Mouse (Mus musculus) lung, postnatal 25 days (tissue): ENCODE data around the gene Dna2.

ENCODE experiments used
- DNase-seq: peaks from one replicate; pipeline ENCODE4 v3.0.0; 2022; ENCODE audit warnings: low spot score

Dna2 gene

DNA sequence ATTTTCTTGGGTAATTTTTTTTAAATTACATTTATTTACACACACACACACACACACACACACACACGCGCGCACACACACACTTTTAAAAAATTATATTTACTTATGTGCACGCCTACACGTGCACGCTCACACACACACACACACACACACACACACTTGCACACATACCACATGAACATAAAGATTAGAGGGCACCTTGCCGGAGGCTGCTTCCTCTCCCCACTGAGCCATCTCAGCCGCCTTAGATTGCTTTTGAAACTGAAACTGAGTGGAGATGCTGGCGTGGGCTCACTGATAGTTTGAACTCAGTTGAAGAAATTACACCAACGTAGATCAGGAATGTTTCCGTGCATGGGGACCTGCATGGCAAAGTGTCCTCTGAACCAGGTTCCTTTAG lies 37.2 kb downstream of the Dna2 start:
- no peak for DNase-seq

DNA sequence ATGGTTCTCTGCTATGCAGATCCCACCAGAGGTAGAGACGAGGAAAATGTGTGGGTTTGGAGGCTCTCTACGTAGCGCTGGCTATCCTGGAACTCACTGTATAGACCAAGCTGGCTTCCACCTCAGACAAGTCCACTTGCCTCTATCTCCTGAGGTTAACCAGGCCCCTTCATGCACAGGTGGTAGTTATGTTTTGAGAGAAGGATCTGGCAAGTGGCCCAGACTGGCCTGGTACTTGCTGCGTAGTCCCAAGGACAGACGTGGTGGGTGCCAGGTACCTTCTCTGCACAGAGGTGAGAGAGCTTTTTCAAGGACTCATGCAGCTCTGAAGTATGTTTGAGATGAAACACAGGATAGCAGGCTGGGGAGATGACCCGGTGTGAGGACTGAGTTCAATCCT lies 37.7 kb downstream of the Dna2 start:
- DNase-seq = no peak

- DNase-seq = no peak
Observed at GRCm38 (mm10) chr10:62987341-62987740, 40.5 kb downstream of the Dna2 start.

- DNase-seq = no peak
Observed at GRCm38 (mm10) chr10:62990636-62991035, 43.8 kb downstream of the Dna2 start.

GRCm38 (mm10) chr10:62993991-62994390 lies 47.2 kb downstream of the Dna2 start:
- DNase-seq = no peak

GRCm38 (mm10) chr10:63000584-63000983 lies 53.8 kb downstream of the Dna2 start:
- no peak for DNase-seq

DNA sequence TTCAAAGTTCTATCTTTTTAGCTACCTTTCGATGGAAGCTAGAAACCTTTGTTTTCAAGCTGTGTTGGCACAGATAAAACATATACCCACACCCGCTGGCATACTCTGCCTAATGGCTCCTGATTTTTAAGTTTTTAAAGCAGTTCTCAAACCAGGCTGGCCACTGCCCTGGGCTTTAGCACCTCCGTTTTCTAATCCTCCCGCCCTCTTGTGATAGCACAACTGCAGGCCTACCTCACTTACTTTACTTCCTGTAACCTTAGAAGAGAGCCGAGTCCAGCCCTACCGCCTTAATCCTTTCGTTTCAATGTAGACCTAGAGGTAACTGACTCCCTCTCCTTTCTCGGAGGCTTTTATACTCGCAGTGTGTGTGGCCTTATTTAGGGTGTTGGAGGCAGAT lies 56.4 kb downstream of the Dna2 start:
- DNase-seq = no peak

DNA sequence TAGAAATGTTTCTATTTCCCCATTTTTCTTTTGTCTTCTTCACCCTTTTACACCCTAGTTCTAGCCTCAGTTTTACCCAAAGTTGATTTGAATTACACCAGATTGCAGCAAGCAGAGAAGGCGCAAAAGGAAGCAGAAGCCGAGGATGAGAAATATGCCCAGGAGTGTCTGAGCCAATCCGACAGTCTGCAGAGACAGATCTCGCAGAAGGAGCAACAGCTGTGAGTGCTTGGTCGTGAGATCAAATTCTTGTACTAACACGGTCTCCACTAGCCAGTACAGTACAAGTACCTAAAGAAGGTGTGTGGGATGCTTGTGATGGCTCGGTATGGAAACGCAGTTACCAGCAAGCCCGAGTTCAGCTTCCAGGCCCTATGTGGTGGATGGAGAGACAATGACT lies 57.7 kb downstream of the Dna2 start:
- no peak for DNase-seq

- no peak for DNase-seq
Observed at GRCm38 (mm10) chr10:63008193-63008592, 61.4 kb downstream of the Dna2 start.

DNA sequence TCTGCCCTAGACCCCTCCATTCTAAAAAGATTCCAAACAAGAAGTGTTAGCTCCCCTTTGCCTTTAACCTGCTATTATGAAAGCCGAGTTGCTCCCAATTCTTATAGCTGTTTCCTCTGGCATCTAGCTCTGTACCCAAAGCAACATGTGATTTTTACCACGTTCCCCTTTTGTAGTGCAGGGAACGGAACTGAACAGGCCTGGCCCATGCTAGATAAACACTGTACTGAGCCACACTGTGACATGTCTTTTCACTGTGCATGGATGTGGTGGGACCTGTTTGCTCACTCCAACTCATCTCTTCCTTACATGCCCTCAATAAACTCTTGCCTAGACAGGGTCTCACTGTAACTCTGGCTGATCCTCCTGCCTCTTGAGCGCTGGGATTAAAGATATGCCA lies 63.4 kb downstream of the Dna2 start:
- no peak for DNase-seq

DNA sequence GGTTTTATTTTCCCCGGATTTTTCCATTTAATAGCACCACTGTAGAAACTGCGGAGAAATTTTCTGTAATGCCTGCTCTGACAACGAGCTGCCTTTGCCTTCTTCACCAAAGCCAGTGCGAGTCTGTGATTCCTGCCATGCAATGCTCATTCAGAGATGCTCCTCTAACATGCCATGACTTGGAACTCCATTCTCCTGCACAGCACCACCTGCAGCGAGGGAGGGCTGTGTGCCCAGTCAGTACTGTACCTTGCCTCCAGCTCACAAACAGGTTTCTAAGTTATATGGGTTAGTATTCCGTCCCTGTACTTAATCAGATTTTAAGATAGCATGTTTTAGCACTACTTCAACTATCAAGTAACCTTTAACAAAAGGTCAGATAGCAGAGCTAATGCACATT lies 64.7 kb downstream of the Dna2 start:
- DNase-seq = no peak

GRCm38 (mm10) chr10:63013476-63013875 lies 66.7 kb downstream of the Dna2 start:
- no peak for DNase-seq

- peak; percentile 39 for DNase-seq
Observed at GRCm38 (mm10) chr10:63014168-63014567, 67.3 kb downstream of the Dna2 start.

DNA sequence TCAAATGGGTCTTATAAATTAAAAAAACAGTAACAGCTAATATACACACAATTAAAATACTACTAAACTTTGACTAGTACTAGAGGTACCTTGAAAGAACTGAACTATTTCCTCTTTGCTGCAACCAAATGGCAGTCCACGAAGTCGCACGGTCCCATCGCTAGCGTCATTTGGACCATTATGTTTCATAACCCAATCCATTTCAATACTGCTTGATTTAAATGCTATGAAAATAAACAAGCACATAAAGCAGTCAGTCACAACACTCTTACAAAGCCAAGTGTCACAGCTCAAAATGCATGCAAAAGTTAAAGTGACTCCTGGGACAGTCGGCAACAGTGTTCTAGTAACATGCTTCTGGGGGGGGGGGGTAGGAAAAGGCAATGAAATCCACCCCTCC lies 72.5 kb downstream of the Dna2 start:
- DNase-seq = no peak

GRCm38 (mm10) chr10:63021702-63022101 lies 74.9 kb downstream of the Dna2 start:
- DNase-seq = no peak

DNA sequence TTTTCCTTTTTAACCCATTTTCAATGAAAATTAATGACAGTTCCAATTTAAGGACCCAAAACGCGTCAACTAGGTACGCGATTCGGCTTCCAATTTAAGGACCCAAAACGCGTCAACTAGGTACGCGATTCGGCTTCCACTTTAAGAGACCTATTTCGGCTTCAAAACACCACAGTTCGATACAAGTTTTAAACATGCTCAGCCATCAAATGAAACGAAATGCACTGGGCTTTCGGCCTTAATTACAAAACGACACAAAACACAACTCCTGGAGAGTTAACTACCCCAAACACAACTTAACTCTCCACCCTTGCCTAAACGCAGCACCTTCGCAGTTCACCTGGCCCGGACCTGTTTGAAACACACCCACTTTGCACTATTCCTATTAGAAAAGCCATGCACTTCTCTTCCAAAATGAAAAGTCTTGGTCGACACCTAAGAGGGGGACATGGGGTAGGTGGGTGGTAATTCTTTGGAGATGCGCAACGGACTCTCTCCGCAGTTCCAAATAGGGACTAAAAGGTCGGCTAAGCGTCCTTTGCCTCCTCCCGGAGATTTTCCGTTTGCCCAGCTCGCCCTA lies 75.8 kb downstream of the Dna2 start:
- DNase-seq = no peak

DNA sequence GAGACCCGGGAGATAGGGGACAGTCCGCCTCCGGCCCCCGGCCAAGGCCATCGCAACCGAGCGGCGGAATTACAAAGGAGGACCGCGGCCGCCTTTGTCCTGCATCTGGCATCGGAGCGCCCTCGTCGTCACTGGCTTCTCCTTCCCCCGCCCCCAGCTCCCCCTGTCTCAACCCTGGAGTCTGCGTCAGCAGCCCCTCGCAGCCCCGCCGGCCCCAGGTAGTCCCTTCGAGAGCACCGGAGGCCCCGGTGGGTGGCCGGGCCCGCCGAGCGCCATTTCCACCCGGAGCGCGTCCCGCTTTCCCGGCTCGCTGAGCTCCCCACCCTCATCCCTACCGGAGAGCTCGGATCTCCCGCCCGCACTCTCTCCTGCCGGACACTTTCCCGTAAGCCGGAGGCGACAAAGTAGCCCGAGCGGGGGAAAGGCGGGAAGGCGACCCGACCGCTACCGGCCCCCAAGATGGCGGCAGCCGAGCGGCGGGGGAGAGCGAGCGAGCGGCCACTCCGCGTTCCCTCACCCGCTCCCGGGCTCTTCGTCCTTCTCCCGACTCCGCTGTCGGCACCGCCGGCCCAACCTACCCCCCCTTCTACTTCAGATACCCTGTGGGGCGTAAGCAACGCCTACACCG lies 76.4 kb downstream of the Dna2 start:
- DNase-seq = peak; percentile 46
